Mouse (Mus musculus) bone marrow macrophage, adult 2 months (primary cell): ENCODE measurements around the gene Clgn. TPM values are rescaled to one million over a fixed set of nuclear protein-coding genes. Genes with fewer than 3 reads are reported as not detected.

ENCODE experiments used
- H3K27ac ChIP-seq: 2 replicates; pipeline ENCODE4 v1.5.1; 2012; ENCODE audit warnings: low read depth, low read length; ENCODE audit not compliant: insufficient read depth
- H3K4me1 ChIP-seq: 2 replicates; pipeline ENCODE4 v1.6.1; 2012; ENCODE audit warnings: low read length; ENCODE audit not compliant: control insufficient read depth, insufficient read depth
- H3K4me3 ChIP-seq: 2 replicates; pipeline ENCODE4 v1.5.1; 2012; ENCODE audit warnings: mild to moderate bottlenecking, low read length, moderate library complexity; ENCODE audit not compliant: insufficient read depth
- CTCF ChIP-seq: IDR thresholded peaks from 2 replicates; pipeline ENCODE4 v1.5.1; 2012; ENCODE audit warnings: low read depth, mild to moderate bottlenecking, low read length, moderate library complexity
- POLR2A ChIP-seq: IDR thresholded peaks from 2 replicates; pipeline ENCODE4 v1.6.1; 2012; ENCODE audit warnings: mild to moderate bottlenecking, low read depth, low read length, borderline replicate concordance
- polyA plus RNA-seq: library from polyadenylated mRNA; stranded (reverse); fragments of >200 nt; gene quantifications from 2 replicates; pipeline ENCODE4 v1.2.4, GENCODE M21; 2012; ENCODE audit not compliant: missing spikeins, insufficient read depth, insufficient read length

Gene Clgn
- polyA plus RNA-seq, 1 experiment: not detected

DNA sequence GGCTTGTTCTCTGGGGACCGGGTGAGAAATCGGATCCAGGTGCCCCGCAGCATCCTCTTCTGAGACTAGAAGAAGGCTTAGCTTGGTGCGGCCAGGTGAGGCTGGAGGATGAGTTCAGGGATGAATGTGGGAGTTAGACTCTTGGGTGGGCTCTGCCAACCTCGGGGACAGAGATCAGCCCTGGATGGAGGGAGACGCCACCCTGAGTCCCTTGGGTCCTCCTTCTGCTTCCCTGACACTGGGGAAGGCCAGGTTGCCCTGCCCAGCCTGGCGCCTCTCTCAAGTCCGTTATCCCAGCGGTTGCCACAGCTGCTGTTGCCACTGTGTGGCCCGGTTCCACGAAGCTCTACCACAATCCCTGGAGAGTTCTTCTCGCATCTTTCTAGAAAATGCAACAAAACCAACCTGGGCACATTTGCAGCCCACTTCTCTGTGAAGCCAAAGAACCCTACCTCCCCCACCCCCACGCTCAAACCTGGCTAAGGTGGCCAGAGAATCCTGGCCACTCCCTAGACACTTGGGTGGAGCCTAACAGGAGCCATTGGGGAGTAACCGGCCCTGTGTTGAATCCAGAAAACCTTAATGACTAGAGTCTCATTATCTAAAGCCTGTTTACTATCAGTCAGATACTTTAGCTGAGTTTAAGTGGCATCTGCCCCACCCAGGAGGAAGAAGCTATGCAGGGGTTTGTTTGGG lies 487 bp downstream of the Clgn start:
- TF ChIP-seq CTCF (no peak), POLR2A (no peak)

DNA sequence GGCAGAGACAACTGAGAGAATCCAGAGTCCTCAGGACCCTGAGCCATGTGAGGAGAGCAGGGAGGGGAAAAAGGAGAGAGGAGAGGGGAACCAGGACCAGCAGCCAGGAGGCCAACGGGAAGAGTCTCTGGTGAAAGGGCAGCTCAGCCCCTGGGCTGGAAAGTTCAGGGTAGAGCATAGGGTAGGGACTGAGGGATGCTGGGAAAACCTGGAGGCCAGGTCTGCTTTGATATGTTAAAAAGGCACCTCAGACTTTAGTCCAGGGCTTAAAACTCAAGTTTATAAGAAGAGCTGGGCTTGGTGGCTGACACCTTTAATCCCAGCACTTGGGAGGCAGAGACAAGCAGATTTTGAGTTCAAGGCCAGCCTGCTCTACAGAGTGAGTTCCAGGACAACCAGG lies 2.9 kb downstream of the Clgn start:
- TF ChIP-seq CTCF (no peak), POLR2A (no peak)
- no peak overlapping the region for H3K27ac ChIP-seq
- H3K4me1 ChIP-seq: no peaks in the 10 kb centered on the region
- no peak overlapping the region for H3K4me3 ChIP-seq

More for the DNA sequence above, 487 bp downstream of the Clgn start:
- H3K4me3 ChIP-seq: no peak overlapping the region; the same call in 1 of the 2 replicates
- H3K27ac ChIP-seq: no peak overlapping the region
- no peaks in the 10 kb centered on the region for H3K4me1 ChIP-seq

DNA sequence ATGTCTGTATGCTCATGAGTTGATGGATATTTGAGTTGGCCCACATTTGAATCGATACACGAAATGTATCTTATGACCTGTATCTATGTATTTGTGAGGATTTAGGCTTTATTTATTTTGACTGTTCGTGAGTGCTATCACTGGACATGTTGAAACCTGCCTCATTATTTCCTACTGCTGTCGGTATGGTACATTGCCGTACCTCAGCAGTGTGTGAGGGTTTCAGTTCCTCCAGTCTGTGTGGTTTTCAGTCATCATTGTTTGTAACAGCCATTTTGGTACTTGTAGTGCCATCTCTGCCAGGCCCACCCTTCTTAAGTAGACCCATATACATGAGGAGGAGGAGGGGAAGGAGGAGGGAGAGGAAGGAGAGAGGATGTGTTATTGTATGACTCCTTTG lies 4.7 kb downstream of the Clgn start:
- no peak for TF ChIP-seq CTCF
- TF ChIP-seq POLR2A: no peak
- H3K27ac ChIP-seq: no peak overlapping the region

DNA sequence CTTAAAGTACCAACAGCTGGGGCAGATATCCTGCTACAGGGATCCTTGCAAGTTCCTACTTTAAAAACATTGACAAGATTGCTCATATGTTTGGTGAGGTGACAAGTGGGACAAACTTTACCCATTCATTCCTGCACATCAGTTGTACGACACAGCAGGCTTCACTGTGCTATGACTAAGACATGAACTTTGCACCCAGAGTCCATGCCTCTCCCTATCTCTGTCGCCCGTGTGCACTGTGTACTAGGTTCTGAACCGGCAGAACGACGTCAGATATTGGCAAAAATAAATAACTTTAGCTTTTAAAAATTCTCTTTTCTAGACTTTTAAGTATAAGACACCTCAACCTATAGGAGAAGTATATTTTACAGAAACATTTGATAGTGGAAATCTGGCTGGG lies 7.0 kb downstream of the Clgn start:
- H3K27ac ChIP-seq: no peak overlapping the region
- TF ChIP-seq POLR2A (no peak), CTCF (no peak)
- no peaks in the 10 kb centered on the region for H3K4me1 ChIP-seq
- no peak overlapping the region for H3K4me3 ChIP-seq

More for the DNA sequence above, 4.7 kb downstream of the Clgn start:
- no peak overlapping the region for H3K4me3 ChIP-seq
- no peaks in the 10 kb centered on the region for H3K4me1 ChIP-seq

DNA sequence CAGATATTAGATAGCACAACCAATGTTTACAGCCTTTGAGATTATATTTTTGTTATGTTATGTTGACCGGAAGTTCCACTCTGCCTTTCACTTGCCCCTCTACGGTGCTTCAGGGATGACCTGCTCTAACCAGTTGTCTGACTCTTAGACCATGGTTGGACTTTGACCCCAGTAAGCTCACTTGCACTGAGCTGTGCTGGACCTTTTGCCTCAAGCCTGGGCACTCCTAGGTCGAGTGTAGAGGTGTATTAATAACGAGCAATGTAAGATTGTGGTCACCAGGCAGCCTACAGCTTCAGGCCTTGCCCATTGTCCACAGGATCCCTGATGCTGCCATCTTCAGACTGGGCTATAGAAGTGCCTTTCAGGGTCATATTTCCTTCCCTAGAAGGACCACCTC lies 8.1 kb downstream of the Clgn start:
- no peak overlapping the region for H3K4me3 ChIP-seq
- H3K4me1 ChIP-seq: no peaks in the 10 kb centered on the region
- TF ChIP-seq CTCF (no peak), POLR2A (no peak)
- no peak overlapping the region for H3K27ac ChIP-seq

DNA sequence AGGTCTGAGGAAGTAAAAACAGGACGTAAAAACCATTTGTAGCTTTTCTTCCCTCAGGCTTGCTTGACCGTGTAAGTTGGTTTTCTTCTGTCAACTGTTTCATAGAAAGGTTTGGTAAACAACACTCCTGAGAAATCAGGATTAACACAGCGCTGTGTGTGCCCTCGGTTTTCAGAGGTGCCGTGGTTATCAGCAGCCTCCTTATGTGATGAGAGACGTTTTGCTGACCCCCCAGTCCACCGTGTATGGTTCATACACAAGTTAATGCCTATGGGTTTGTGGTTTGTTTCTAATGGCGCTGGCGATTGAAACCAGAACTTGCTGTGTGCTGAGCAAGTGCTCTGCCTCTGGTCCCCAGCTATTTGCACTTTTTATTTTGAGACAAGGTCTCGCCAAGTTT lies 15.9 kb downstream of the Clgn start:
- no peaks in the 10 kb centered on the region for H3K4me1 ChIP-seq
- no peak overlapping the region for H3K27ac ChIP-seq
- H3K4me3 ChIP-seq: no peak overlapping the region
- TF ChIP-seq CTCF (no peak), POLR2A (no peak)

DNA sequence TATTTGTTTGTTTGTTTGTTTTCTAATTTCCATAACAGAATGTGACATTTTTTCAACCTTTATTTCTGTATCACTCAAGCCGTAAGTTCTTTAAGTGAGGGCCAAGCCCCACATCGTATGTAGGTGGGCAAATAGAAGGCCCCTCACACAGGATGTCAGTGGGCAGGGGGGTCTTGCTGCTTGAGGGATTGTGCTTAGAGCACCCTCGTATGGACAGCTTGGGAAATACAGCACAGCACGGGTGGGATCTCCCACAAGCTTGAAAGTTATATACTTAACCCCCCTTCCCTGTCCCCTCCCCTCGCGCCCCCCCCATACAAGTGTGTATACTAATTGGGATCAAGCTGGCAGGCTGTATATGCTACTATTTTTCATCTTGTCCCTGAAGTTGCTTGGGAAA lies 17.2 kb downstream of the Clgn start:
- H3K4me3 ChIP-seq: no peak overlapping the region
- TF ChIP-seq CTCF (no peak), POLR2A (no peak)
- no peaks in the 10 kb centered on the region for H3K4me1 ChIP-seq
- H3K27ac ChIP-seq: no peak overlapping the region

DNA sequence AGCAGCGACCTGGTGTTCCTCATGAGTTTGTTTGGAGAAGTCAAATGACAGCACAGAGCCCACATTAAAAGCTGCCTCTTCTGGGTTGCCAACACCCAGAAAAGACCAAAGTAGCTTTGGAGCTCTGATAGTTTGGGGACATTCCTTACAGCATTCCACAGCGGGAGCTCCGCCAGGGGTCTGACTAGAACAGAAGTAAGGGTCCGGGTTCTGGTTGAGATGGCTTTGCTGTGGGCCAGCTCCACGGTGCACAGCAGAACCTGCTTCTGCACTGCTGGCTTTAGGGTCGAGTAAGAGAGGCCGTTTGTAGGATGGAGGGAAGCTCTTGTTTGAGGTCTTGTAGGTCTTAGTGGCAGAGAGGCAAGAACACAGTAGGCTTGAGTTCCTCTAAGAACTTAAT lies 18.8 kb downstream of the Clgn start:
- TF ChIP-seq CTCF (no peak), POLR2A (no peak)
- H3K27ac ChIP-seq: no peak overlapping the region
- no peaks in the 10 kb centered on the region for H3K4me1 ChIP-seq
- no peak overlapping the region for H3K4me3 ChIP-seq

DNA sequence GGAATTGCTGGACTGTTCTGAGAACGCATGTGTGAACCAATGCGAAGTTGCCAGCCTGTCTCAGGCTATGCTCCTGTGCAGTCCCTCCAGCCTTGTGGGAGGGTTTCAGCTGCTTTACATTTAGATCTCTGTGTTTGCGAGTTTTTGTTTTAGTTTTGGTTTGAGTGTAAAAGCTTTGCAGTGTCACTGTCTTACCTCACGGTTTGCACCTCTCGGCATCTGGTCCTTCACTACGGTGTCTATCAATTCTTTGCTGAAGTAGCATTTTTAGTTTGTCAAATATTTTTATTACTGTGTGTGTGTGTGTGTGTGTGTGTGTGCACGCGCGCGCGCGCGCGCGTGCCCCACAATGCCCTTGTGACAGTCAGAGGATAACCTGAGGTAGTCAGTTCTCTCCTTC lies 27.2 kb downstream of the Clgn start:
- H3K4me3 ChIP-seq: no peak overlapping the region
- H3K4me1 ChIP-seq: no peaks in the 10 kb centered on the region
- H3K27ac ChIP-seq: no peak overlapping the region
- no peak for TF ChIP-seq POLR2A
- no peak for TF ChIP-seq CTCF

DNA sequence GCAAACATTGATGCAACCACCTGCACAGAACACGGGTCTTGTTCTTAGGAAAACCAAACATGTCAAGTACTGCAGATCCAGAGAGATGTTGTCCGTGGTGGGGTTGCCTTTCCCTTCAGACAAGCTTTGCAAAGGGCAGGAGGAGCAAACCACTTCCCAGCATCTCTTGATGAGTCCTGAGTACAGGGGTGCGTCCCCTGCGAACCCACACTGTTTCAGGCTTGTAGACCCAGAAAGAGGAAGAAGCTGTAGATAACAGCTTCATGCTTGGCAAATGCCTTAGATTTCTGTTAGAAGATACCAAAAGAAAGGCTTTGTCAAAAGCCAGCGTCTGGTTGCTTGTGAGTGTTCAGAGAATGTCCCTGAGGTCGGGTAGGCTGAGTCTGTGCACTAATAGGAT lies 28.3 kb downstream of the Clgn start:
- Histone ChIP-seq H3K4me3 (no peak overlapping the region), H3K4me1 (no peaks in the 10 kb centered on the region), H3K27ac (no peak overlapping the region)
- no peak for TF ChIP-seq POLR2A
- no peak for TF ChIP-seq CTCF
